Mouse (Mus musculus) Patski (cell line): ENCODE measurements around the gene Ttc28. TPM values are rescaled to one million over a fixed set of nuclear protein-coding genes. Genes with fewer than 3 reads are reported as not detected.
A peak's percentile ranks its signal among the peaks of the same experiment; 100 is the strongest.
"Not testable (repeated sequence)": the region's sequence is repeated elsewhere in the genome, so short reads cannot be mapped to it uniquely, and the experiment has no call there.

ENCODE experiments used
- ATAC-seq: fragments of 100-300 bp; one replicate; pipeline ENCODE4 v1.8.0; 2021
- CTCF ChIA-PET: fragments of 350-600 bp; sonication (Branson Sonifier 250); formaldehyde crosslinking; loops from one replicate; lab custom pipeline; 2022; ENCODE audit warnings: inconsistent platforms; lab: Charles Lee
- POLR2A ChIA-PET: fragments of 350-600 bp; sonication (Branson Sonifier 250); formaldehyde crosslinking; loops from one replicate; lab custom pipeline; 2022; ENCODE audit warnings: antibody characterized with exemption, inconsistent platforms; lab: Charles Lee
- DNase-seq: peaks from one replicate; pipeline ENCODE4 v3.0.0-alpha.2; 2011; ENCODE audit warnings: low read depth, low spot score
- H3K27me3 ChIP-seq: fragments of 371-371 bp; one replicate; pipeline ENCODE4 v1.5.1; 2021
- CTCF ChIP-seq: fragments of 100-300 bp; IDR thresholded peaks from one replicate; pipeline ENCODE4 v1.5.1; 2021
- in situ Hi-C: fragments of 300-500 bp; cut with MboI; formaldehyde crosslinking; loops from 3 replicates; pipeline ENCODE4 v1.11.1; 2018; ENCODE audit warnings: low pct_unique_long_range_greater_than_20kb, mixed read lengths
- polyA plus RNA-seq: library from polyadenylated mRNA; unstranded; gene quantifications from one replicate; pipeline ENCODE4 v1.2.3, GENCODE M21; 2021

The Ttc28 gene
- polyA plus RNA-seq, 1 experiment from 2014 or later: 9.0 TPM

- DNase-seq (no peak), ATAC-seq (no peak)
- no peaks in the 10 kb centered on the region for H3K27me3 ChIP-seq
- peak; percentile 66 for TF ChIP-seq CTCF
- CTCF ChIA-PET: no interaction called here
- in situ Hi-C loops: no loop called here
- POLR2A ChIA-PET: no interaction called here
Measured at GRCm38 (mm10) chr5:110852990-110853389, 26.6 kb upstream of the Ttc28 start.

- in situ Hi-C loops: no loop called here
- POLR2A ChIA-PET: no interaction called here
- DNase-seq: no peak
- H3K27me3 ChIP-seq: no peaks in the 10 kb centered on the region
- no peak for TF ChIP-seq CTCF
- ATAC-seq: no peak
- CTCF ChIA-PET: no interaction called here
Measured at GRCm38 (mm10) chr5:110857091-110857490, 22.5 kb upstream of the Ttc28 start.

GRCm38 (mm10) chr5:110859013-110859650 lies 20.5 kb upstream of the Ttc28 start:
- TF ChIP-seq CTCF: no peak

GRCm38 (mm10) chr5:110860445-110860844 lies 19.2 kb upstream of the Ttc28 start:
- no peak for TF ChIP-seq CTCF
- H3K27me3 ChIP-seq: no peaks in the 10 kb centered on the region
- POLR2A ChIA-PET: no interaction called here
- CTCF ChIA-PET: interaction anchor here (1.0 kb wide), 2 partner anchors 14 to 17 kb away, joined by 3 to 4 read pairs; no protein-coding TSS in a partner anchor
- ATAC-seq (no peak), DNase-seq (no peak)
- in situ Hi-C loops: no loop called here

More at GRCm38 (mm10) chr5:110859013-110859650, 20.5 kb upstream of the Ttc28 start:
- H3K27me3 ChIP-seq: no peaks in the 10 kb centered on the region
- in situ Hi-C loops: no loop called here
- ATAC-seq (no peak), DNase-seq (no peak)
- ChIA-PET POLR2A (no interaction called here), CTCF (no interaction called here)

- ChIA-PET CTCF (interaction anchor here (0.9 kb wide), 1 partner anchor 388 kb away, joined by 3 read pairs; no protein-coding TSS in a partner anchor), POLR2A (no interaction called here)
- no peaks in the 10 kb centered on the region for H3K27me3 ChIP-seq
- no peak for TF ChIP-seq CTCF
- ATAC-seq (no peak), DNase-seq (no peak)
- in situ Hi-C loops: no loop called here
Measured at GRCm38 (mm10) chr5:110868460-110868859, 11.1 kb upstream of the Ttc28 start.

GRCm38 (mm10) chr5:110869242-110869669 lies 10.3 kb upstream of the Ttc28 start:
- POLR2A ChIA-PET: no interaction called here
- in situ Hi-C loops: no loop called here
- no peak for DNase-seq

GRCm38 (mm10) chr5:110873160-110873559 lies 6.4 kb upstream of the Ttc28 start:
- no peaks in the 10 kb centered on the region for H3K27me3 ChIP-seq
- in situ Hi-C loops: no loop called here
- DNase-seq (no peak), ATAC-seq (no peak)
- CTCF ChIA-PET: no interaction called here
- POLR2A ChIA-PET: no interaction called here
- no peak for TF ChIP-seq CTCF

More at GRCm38 (mm10) chr5:110869242-110869669, 10.3 kb upstream of the Ttc28 start:
- ATAC-seq: no peak
- H3K27me3 ChIP-seq: no peaks in the 10 kb centered on the region
- no peak for TF ChIP-seq CTCF
- CTCF ChIA-PET: interaction anchor here (0.9 kb wide), 1 partner anchor 388 kb away, joined by 3 read pairs; no protein-coding TSS in a partner anchor

GRCm38 (mm10) chr5:110874711-110875110 lies 4.9 kb upstream of the Ttc28 start:
- no peak for TF ChIP-seq CTCF
- DNase-seq (no peak), ATAC-seq (no peak)
- no peaks in the 10 kb centered on the region for H3K27me3 ChIP-seq
- ChIA-PET CTCF (no interaction called here), POLR2A (no interaction called here)
- in situ Hi-C loops: no loop called here

GRCm38 (mm10) chr5:110875286-110875685 lies 4.3 kb upstream of the Ttc28 start:
- ChIA-PET POLR2A (interaction anchor here (0.5 to 0.6 kb wide), 2 partner anchors 11 to 54 kb away, joined by 3 read pairs; no protein-coding TSS in a partner anchor), CTCF (no interaction called here)
- no peaks in the 10 kb centered on the region for H3K27me3 ChIP-seq
- DNase-seq (no peak), ATAC-seq (no peak)
- in situ Hi-C loops: no loop called here
- no peak for TF ChIP-seq CTCF

- ChIA-PET POLR2A (no interaction called here), CTCF (no interaction called here)
Measured at GRCm38 (mm10) chr5:110877666-110878505, 1.7 kb upstream of the Ttc28 start.

GRCm38 (mm10) chr5:110878526-110878925 lies 1.1 kb upstream of the Ttc28 start:
- H3K27me3 ChIP-seq, DNase-seq, in situ Hi-C loops, ATAC-seq, POLR2A ChIA-PET, CTCF ChIA-PET: not testable (repeated sequence)

More at GRCm38 (mm10) chr5:110877666-110878505, 1.7 kb upstream of the Ttc28 start:
- TF ChIP-seq CTCF: no peak
- DNase-seq (no peak), ATAC-seq (no peak)
- in situ Hi-C loops: no loop called here
- no peaks in the 10 kb centered on the region for H3K27me3 ChIP-seq
